In genomic region chr13:49016311-49016761, GRCm38 (mm10) we compare ENCODE assay signal across 9 mouse cellular contexts. TPM values are rescaled to one million over a fixed set of nuclear protein-coding genes. Genes with fewer than 3 reads are reported as not detected.
DNase-seq lines count a peak whose midpoint lies in the region; ATAC-seq lines count a peak whose summit lies in the region.
"Had no signal": no experiment of that assay in that cellular context is flagged by ENCODE, and none has a peak within 500 bp of the region (broad histone marks: within the 10 kb centered on the region; RNA-seq: fewer than 3 reads in every experiment).

No protein-coding gene starts in this region.

- H3K36me3 ChIP-seq in liver, embryonic 15.5 days (replicated peaks), result no peaks in the 10 kb centered on the region
- no peaks in the 10 kb centered on the region for H3K36me3 ChIP-seq in neural tube, embryonic 15.5 days
- H3K36me3 ChIP-seq: G1E had no signal

- DNase-seq in MN1 (ENCODE audit: low spot score), result peak; percentile 77
- DNase-seq in cerebellum, adult 8-10 months, result peak; percentile 92
- peak; percentile 48 to 59 for DNase-seq in heart, postnatal 36 days
- DNase-seq in layer of hippocampus, adult 18-20 months (ENCODE audit: low spot score in 2 of 2), result peak; percentile 84 to 94
- DNase-seq in urinary bladder, postnatal 4 days (ENCODE audit: low spot score in 2 of 2), result peak; percentile 54 to 68

- H3K4me2 ChIP-seq in liver, embryonic 15.5 days, result peak overlapping the region; percentile 57
- H3K4me2 ChIP-seq in neural tube, embryonic 15.5 days, result peak overlapping the region; percentile 59

- ATAC-seq in frontal cortex, adult (ENCODE audit: low TSS enrichment), result peak; percentile 93
- no peak for ATAC-seq in liver, embryonic 15.5 days (ENCODE audit: insufficient read depth)
- ATAC-seq in neural tube, embryonic 15.5 days (ENCODE audit: low FRiP score), result peak; percentile 89

- peaks cover 15% of the 10 kb centered on the region for H3K4me1 ChIP-seq in liver, embryonic 15.5 days (replicated peaks)
- H3K4me1 ChIP-seq in neural tube, embryonic 15.5 days, result peaks cover 19% of the 10 kb centered on the region

- intact Hi-C loops in heart, postnatal 36 days (cut with DNase I), result no loop called here

- no peak overlapping the region for H3K27ac ChIP-seq in liver, embryonic 15.5 days (replicated peaks)
- peak overlapping the region; percentile 89 for H3K27ac ChIP-seq in neural tube, embryonic 15.5 days (replicated peaks)

- H3K4me3 ChIP-seq in liver, embryonic 15.5 days (replicated peaks), result no peak overlapping the region
- peak overlapping the region; percentile 23; the same call in 1 of the 2 replicates for H3K4me3 ChIP-seq in neural tube, embryonic 15.5 days (replicated peaks)

- no peak overlapping the region for H3K9ac ChIP-seq in liver, embryonic 15.5 days
- peak overlapping the region; percentile 30; the same call in 1 of the 2 replicates for H3K9ac ChIP-seq in neural tube, embryonic 15.5 days (replicated peaks)

- H3K9me3 ChIP-seq in liver, embryonic 15.5 days (replicated peaks), result no peaks in the 10 kb centered on the region; the same call in 1 of the 2 replicates
- no peaks in the 10 kb centered on the region for H3K9me3 ChIP-seq in neural tube, embryonic 15.5 days (replicated peaks)

- H3K27me3 ChIP-seq in liver, embryonic 15.5 days, result peaks cover 15% of the 10 kb centered on the region
- H3K27me3 ChIP-seq in neural tube, embryonic 15.5 days (replicated peaks), result 0 out of 2 replicates have a peak, but pooled peaks cover 3% of the 10 kb centered on the region

- WGBS in liver, embryonic 15.5 days (ENCODE audit: insufficient replicate concordance), result 31% methylated on average over 16 of the region's 16 CpGs
- under 1% methylated on average over 16 of the region's 16 CpGs for WGBS in neural tube, embryonic 15.5 days

RNA-seq across cellular contexts. Expression of gene Fam120a, which starts 48.5 kb away (rescaled TPM):
- 100 to 1,000 TPM; 104 to 116 TPM for total RNA-seq in heart, postnatal 36 days (2021)
- 100 to 1,000 TPM; 112 to 113 TPM for total RNA-seq in layer of hippocampus, adult 18-20 months (2021)
- polyA plus RNA-seq in liver, embryonic 15.5 days (2015; fragmentation: Nextera tagmentation; extraction: Ambion mirVana), result 13.3 and 13.9 TPM in 2 replicates
- 11.5 and 13.4 TPM in 2 replicates for polyA plus RNA-seq in neural tube, embryonic 15.5 days (2015; fragmentation: Nextera tagmentation; extraction: Ambion mirVana)
